In genomic region chr5:9100207-9100848, GRCm38 (mm10) we compare ENCODE assay signal across 8 mouse cellular contexts. TPM values are rescaled to one million over a fixed set of nuclear protein-coding genes. Genes with fewer than 3 reads are reported as not detected.
DNase-seq lines count a peak whose midpoint lies in the region; ATAC-seq lines count a peak whose summit lies in the region.

TSS of gene Tmem243 (plus strand) at chr5:9100668.

- peak; percentile 85 for ATAC-seq in CD4-positive, CD25-positive, alpha-beta regulatory T cell, adult 4 months
- ATAC-seq in forebrain, embryonic 11.5 days (replicated peaks; ENCODE audit: low FRiP score) = peak; percentile 99
- peak; percentile 95 for ATAC-seq in heart, embryonic 16.5 days (replicated peaks; ENCODE audit: extremely low read depth, insufficient read depth, low FRiP score)
- peak; percentile 91 for ATAC-seq in liver, embryonic 15.5 days (ENCODE audit: insufficient read depth)
- ATAC-seq in neural tube, embryonic 12.5 days (ENCODE audit: low FRiP score, low read depth) = peak; percentile 99

- H3K4me3 ChIP-seq in forebrain, embryonic 11.5 days (ENCODE audit: low read depth, low read length) = peak within 1 kb of the TSS; percentile 86
- H3K4me3 ChIP-seq in heart, embryonic 16.5 days (ENCODE audit: low read length) = peak within 1 kb of the TSS; percentile 80
- H3K4me3 ChIP-seq in liver, embryonic 15.5 days (replicated peaks) = peak within 1 kb of the TSS; percentile 74
- H3K4me3 ChIP-seq in neural tube, embryonic 12.5 days = peak within 1 kb of the TSS; percentile 86

- H3K4me1 ChIP-seq in forebrain, embryonic 11.5 days (replicated peaks; ENCODE audit: control insufficient read depth, insufficient read depth, low read length) = no peaks in the 10 kb centered on the region; the same call in 1 of the 2 replicates
- 0 out of 2 replicates have a peak, but pooled peaks cover 2% of the 10 kb centered on the region for H3K4me1 ChIP-seq in heart, embryonic 16.5 days (ENCODE audit: control insufficient read depth, insufficient read depth, low read length)
- peaks cover 16% of the 10 kb centered on the region for H3K4me1 ChIP-seq in liver, embryonic 15.5 days (replicated peaks)
- H3K4me1 ChIP-seq in neural tube, embryonic 12.5 days = peaks cover 9% of the 10 kb centered on the region; the same call in 1 of the 2 replicates

- peak; percentile 53 for DNase-seq in c-Kit-positive CD71-negative TER-119-negative erythroid progenitor cells, embryonic 14.5 days (ENCODE audit: low read depth)
- peak; percentile 95 for DNase-seq in forebrain, embryonic 11.5 days (ENCODE audit: low spot score)
- DNase-seq in kidney, postnatal 36 days = peak; percentile 95 to 96
- DNase-seq in telencephalon, adult 2 months (ENCODE audit: low read depth, low spot score) = peak; percentile 71

- H3K9ac ChIP-seq in forebrain, embryonic 11.5 days (ENCODE audit: low read length) = peak within 1 kb of the TSS; percentile 82
- H3K9ac ChIP-seq in heart, embryonic 16.5 days (ENCODE audit: low read length) = peak within 1 kb of the TSS; percentile 73
- H3K9ac ChIP-seq in liver, embryonic 15.5 days = peak within 1 kb of the TSS; percentile 59
- peak within 1 kb of the TSS; percentile 77 for H3K9ac ChIP-seq in neural tube, embryonic 12.5 days

- WGBS in forebrain, embryonic 11.5 days = under 1% methylated on average over 59 of the region's 59 CpGs
- under 1% methylated on average over 49 of the region's 59 CpGs for WGBS in heart, embryonic 16.5 days
- 1% methylated on average over 50 of the region's 59 CpGs for WGBS in liver, embryonic 15.5 days (ENCODE audit: insufficient replicate concordance)
- under 1% methylated on average over 59 of the region's 59 CpGs for WGBS in neural tube, embryonic 12.5 days

- no peaks in the 10 kb centered on the region for H3K27me3 ChIP-seq in forebrain, embryonic 11.5 days (ENCODE audit: control insufficient read depth, insufficient read depth, low read length)
- peaks cover 10% of the 10 kb centered on the region; the same call in 1 of the 2 replicates for H3K27me3 ChIP-seq in heart, embryonic 16.5 days (ENCODE audit: control insufficient read depth, insufficient read depth, low read length)
- peaks cover 59% of the 10 kb centered on the region for H3K27me3 ChIP-seq in liver, embryonic 15.5 days
- 0 out of 2 replicates have a peak, but pooled peaks cover 2% of the 10 kb centered on the region for H3K27me3 ChIP-seq in neural tube, embryonic 12.5 days (replicated peaks)

- H3K9me3 ChIP-seq in forebrain, embryonic 11.5 days (ENCODE audit: control insufficient read depth, low read length) = peaks cover 3% of the 10 kb centered on the region; the same call in 1 of the 2 replicates
- H3K9me3 ChIP-seq in heart, embryonic 16.5 days (replicated peaks; ENCODE audit: control insufficient read depth, low read length) = peaks cover 6% of the 10 kb centered on the region
- H3K9me3 ChIP-seq in liver, embryonic 15.5 days (replicated peaks) = no peaks in the 10 kb centered on the region
- peaks cover 6% of the 10 kb centered on the region; the same call in 1 of the 2 replicates for H3K9me3 ChIP-seq in neural tube, embryonic 12.5 days

- H3K36me3 ChIP-seq in forebrain, embryonic 11.5 days (ENCODE audit: control insufficient read depth, insufficient read depth, low read length) = no peaks in the 10 kb centered on the region
- no peaks in the 10 kb centered on the region for H3K36me3 ChIP-seq in heart, embryonic 16.5 days (ENCODE audit: control insufficient read depth, insufficient read depth)
- H3K36me3 ChIP-seq in liver, embryonic 15.5 days (replicated peaks) = no peaks in the 10 kb centered on the region
- no peaks in the 10 kb centered on the region for H3K36me3 ChIP-seq in neural tube, embryonic 12.5 days

- peak within 1 kb of the TSS; percentile 92 for H3K4me2 ChIP-seq in forebrain, embryonic 11.5 days (ENCODE audit: low read depth, low read length, severe bottlenecking)
- peak within 1 kb of the TSS; percentile 80 for H3K4me2 ChIP-seq in heart, embryonic 16.5 days (ENCODE audit: low read depth, low read length)
- peak within 1 kb of the TSS; percentile 78 for H3K4me2 ChIP-seq in liver, embryonic 15.5 days
- peak within 1 kb of the TSS; percentile 88 for H3K4me2 ChIP-seq in neural tube, embryonic 12.5 days (replicated peaks)

- H3K27ac ChIP-seq in forebrain, embryonic 11.5 days (ENCODE audit: low read depth, low read length) = no peak within 1 kb of the TSS
- peak within 1 kb of the TSS; percentile 25; the same call in 1 of the 2 replicates for H3K27ac ChIP-seq in heart, embryonic 16.5 days (ENCODE audit: low read length)
- peak within 1 kb of the TSS; percentile 68 for H3K27ac ChIP-seq in liver, embryonic 15.5 days (replicated peaks)
- 0 out of 2 replicates have a peak within 1 kb of the TSS, but pooled peaks have one; percentile 7 for H3K27ac ChIP-seq in neural tube, embryonic 12.5 days

RNA-seq across cellular contexts. Expression of gene Tmem243, which starts in this region (rescaled TPM):
- polyA plus RNA-seq in CD4-positive, CD25-positive, alpha-beta regulatory T cell, adult 4 months (2017; shearing (Covaris generic)) = 10 to 100 TPM; 40.6 to 63.2 TPM
- 24.2 and 32.1 TPM in 2 replicates for polyA plus RNA-seq in forebrain, embryonic 11.5 days (2014; fragmentation: Nextera tagmentation; extraction: Ambion mirVana)
- 10.4 and 13.5 TPM in 2 replicates for polyA plus RNA-seq in heart, embryonic 16.5 days (2015; fragmentation: Nextera tagmentation; extraction: Ambion mirVana)
- 10.6 and 10.9 TPM in 2 replicates for polyA plus RNA-seq in liver, embryonic 15.5 days (2015; fragmentation: Nextera tagmentation; extraction: Ambion mirVana)
- 19.2 and 21.0 TPM in 2 replicates for polyA plus RNA-seq in neural tube, embryonic 12.5 days (2016; fragmentation: Nextera tagmentation; extraction: Ambion mirVana)
